Mouse (Mus musculus) liver, embryonic 16.5 days (tissue): ENCODE results near the gene Chst11. TPM values are rescaled to one million over a fixed set of nuclear protein-coding genes. Genes with fewer than 3 reads are reported as not detected.

ENCODE experiments used
- ATAC-seq: fragments of 200-750 bp; cut with Nextera tagmentation; 2 replicates; pipeline ENCODE4 v1.8.0; 2017; ENCODE audit warnings: low read depth, mild to moderate bottlenecking, moderate number of reproducible peaks, moderate library complexity
- H3K27ac ChIP-seq: fragments of 300-500 bp; sonication (generic); 2 replicates; pipeline ENCODE4 v1.5.1; 2014; ENCODE audit warnings: mild to moderate bottlenecking, low read length
- H3K27me3 ChIP-seq: fragments of 300-500 bp; sonication (generic); 2 replicates; pipeline ENCODE4 v1.6.1; 2014; ENCODE audit warnings: low read depth, low read length, mixed read lengths; ENCODE audit not compliant: control insufficient read depth, insufficient read depth
- H3K36me3 ChIP-seq: fragments of 300-500 bp; sonication (generic); 2 replicates; pipeline ENCODE4 v1.6.1; 2014; ENCODE audit warnings: mild to moderate bottlenecking; ENCODE audit not compliant: control insufficient read depth, insufficient read depth
- H3K4me1 ChIP-seq: fragments of 300-500 bp; sonication (generic); 2 replicates; pipeline ENCODE4 v1.6.1; 2014; ENCODE audit warnings: low read depth, low read length, mixed read lengths; ENCODE audit not compliant: control insufficient read depth
- H3K4me2 ChIP-seq: fragments of 300-500 bp; sonication (generic); 2 replicates; pipeline ENCODE4 v1.6.1; 2014; ENCODE audit warnings: low read depth, low read length, mixed read lengths
- H3K4me3 ChIP-seq: fragments of 300-500 bp; sonication (generic); 2 replicates; pipeline ENCODE4 v1.5.1; 2014; ENCODE audit warnings: low read depth, mild to moderate bottlenecking, low read length
- H3K9ac ChIP-seq: fragments of 300-500 bp; sonication (generic); 2 replicates; pipeline ENCODE4 v1.6.1; 2014; ENCODE audit warnings: low read depth, low read length
- H3K9me3 ChIP-seq: fragments of 300-500 bp; sonication (generic); replicated peaks from 2 replicates; pipeline ENCODE4 v1.6.1; 2016; ENCODE audit warnings: low read length; ENCODE audit not compliant: control insufficient read depth
- WGBS: fragments of 180-500 bp; shearing (Covaris S2); extraction: QIAGEN DNeasy Blood & Tissue Kit; methylation state at CpG from one replicate; pipeline ENCODE4 v1.1.7; 2014; ENCODE audit not compliant: insufficient replicate concordance; 5-methylcytosine and 5-hydroxymethylcytosine counted together
- polyA plus RNA-seq: library from polyadenylated mRNA; unstranded; fragments of >200 nt; fragmentation: Nextera tagmentation; extraction: Ambion mirVana; gene quantifications from 2 replicates; pipeline ENCODE4 v1.2.1, GENCODE M21; 2015

Chst11 gene
- polyA plus RNA-seq, 1 experiment from 2014 or later = 1.0 TPM

- Histone ChIP-seq H3K4me1 (peaks cover 4% of the 10 kb centered on the region), H3K27me3 (no peaks in the 10 kb centered on the region), H3K4me3 (no peak overlapping the region), H3K9ac (no peak overlapping the region), H3K4me2 (no peak overlapping the region), H3K36me3 (no peaks in the 10 kb centered on the region), H3K27ac (no peak overlapping the region), H3K9me3 (no peaks in the 10 kb centered on the region)
- ATAC-seq = no peak
- 51% methylated on average over 6 of the region's 6 CpGs for WGBS
Observed at GRCm38 (mm10) chr10:83163946-83164345, 178.6 kb downstream of the Chst11 start.

DNA sequence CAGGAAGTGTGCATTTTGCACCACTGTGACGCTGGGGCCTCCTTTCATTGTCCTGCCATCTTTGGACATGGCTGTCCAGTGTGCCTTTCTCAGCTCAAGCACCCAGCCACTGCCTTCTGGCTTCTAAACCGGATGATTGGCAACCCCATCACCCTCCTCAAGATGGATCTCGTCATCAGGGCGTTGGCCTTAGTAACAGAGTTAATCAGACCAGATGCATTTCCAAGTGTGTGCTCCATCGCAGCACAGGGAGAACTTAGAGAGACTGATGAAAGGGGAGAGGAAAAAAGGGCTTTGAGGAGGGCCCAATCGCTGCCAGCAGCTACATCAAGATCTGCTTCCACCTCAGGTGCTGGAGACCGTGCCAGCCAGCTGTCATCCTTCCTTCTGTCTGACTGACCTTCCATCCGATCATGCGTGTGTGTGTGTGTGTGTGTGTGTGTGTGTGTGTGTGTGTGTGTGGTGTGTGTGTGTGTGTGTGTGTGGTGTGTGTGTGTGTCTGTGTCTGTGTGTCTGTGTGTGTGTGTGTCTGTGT lies 179.7 kb downstream of the Chst11 start:
- no peak overlapping the region for H3K4me2 ChIP-seq
- no peak for ATAC-seq
- no peaks in the 10 kb centered on the region for H3K36me3 ChIP-seq
- WGBS = 56% methylated on average over 9 of the region's 9 CpGs
- no peak overlapping the region for H3K9ac ChIP-seq
- H3K4me3 ChIP-seq = no peak overlapping the region
- H3K9me3 ChIP-seq = no peaks in the 10 kb centered on the region
- H3K27me3 ChIP-seq = no peaks in the 10 kb centered on the region
- no peak overlapping the region for H3K27ac ChIP-seq
- H3K4me1 ChIP-seq = peaks cover 4% of the 10 kb centered on the region

DNA sequence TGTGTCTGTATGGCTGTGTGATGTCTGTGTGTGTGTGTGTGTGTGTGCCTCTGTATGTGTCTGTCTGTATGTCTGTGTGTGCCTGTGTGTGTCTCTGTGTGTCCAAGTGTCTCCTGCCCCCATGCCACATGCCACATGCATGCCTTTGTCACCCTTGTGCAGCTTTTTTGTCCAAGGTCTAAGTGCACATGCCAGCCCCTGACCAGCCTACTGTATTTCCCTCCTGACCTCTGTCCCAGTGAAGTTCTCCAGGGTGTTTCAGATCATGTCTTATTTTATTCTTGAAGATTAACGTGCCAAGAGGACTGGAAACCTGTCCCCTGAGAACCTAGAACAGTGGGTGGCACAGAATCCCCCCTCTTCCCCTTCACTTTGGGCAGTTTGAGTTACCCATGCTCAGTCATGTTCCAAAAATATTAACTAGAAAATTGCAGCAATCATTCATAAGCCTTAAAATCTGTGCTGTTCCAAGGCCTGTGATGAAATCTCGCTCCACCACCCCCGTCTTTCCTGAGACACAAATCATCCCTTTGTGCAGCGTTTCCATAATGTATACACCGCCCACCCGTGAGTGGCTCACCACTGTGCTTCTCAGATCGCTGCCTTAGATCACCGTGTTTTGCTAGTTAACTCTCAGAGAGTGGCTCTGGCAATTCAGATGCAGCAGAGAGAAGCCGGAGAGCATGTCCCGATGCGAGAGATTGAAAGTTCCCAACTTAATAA lies 180.4 kb downstream of the Chst11 start:
- no peaks in the 10 kb centered on the region for H3K27me3 ChIP-seq
- WGBS = 76% methylated on average over 11 of the region's 11 CpGs
- no peaks in the 10 kb centered on the region for H3K36me3 ChIP-seq
- no peak overlapping the region for H3K4me3 ChIP-seq
- H3K4me1 ChIP-seq = peaks cover 4% of the 10 kb centered on the region
- H3K27ac ChIP-seq = no peak overlapping the region
- no peaks in the 10 kb centered on the region for H3K9me3 ChIP-seq
- no peak overlapping the region for H3K4me2 ChIP-seq
- no peak for ATAC-seq
- H3K9ac ChIP-seq = no peak overlapping the region

DNA sequence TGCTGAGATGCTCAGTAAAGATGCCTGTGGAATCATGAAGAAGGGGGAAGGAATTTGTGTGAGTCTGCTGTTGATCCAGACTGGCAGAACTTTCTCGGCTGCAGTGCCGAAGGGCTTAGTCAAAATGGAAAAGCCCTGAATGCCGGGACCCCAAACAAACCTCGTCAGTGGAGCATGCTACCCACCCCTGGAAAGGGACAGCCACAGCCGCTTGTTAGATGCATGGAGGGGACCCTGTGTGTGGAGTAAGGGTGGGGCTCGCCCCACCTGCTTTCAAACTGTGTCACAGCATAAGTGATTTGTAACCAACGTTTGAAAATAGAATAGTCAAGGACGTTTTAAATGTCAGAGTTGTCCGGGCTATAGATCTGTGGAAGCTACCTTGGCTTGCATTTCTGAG lies 181.0 kb downstream of the Chst11 start:
- no peaks in the 10 kb centered on the region for H3K27me3 ChIP-seq
- no peak overlapping the region for H3K9ac ChIP-seq
- H3K4me2 ChIP-seq = no peak overlapping the region
- peaks cover 4% of the 10 kb centered on the region for H3K4me1 ChIP-seq
- H3K27ac ChIP-seq = no peak overlapping the region
- no peak overlapping the region for H3K4me3 ChIP-seq
- no peaks in the 10 kb centered on the region for H3K36me3 ChIP-seq
- 62% methylated on average over 9 of the region's 9 CpGs for WGBS
- ATAC-seq = no peak
- no peaks in the 10 kb centered on the region for H3K9me3 ChIP-seq

DNA sequence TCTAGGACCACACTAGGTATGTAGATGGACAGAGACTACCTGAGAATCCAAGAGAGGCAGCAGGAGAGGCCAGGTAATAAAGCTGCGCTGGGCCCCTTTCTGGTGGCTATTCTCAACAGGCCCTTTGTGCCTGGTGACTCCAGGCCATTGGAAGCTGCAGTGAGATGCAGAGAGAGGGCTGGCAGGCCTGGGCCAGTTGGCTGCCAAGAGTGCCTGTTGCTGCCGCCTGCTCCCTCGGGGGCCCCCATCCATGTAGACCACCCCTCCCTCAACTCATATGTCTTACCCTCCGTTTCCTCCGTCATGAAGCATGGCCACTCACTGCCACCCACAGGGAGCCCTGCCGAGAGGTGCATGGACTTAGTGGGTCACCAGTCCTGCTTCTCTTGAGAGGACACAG lies 182.2 kb downstream of the Chst11 start:
- Histone ChIP-seq H3K36me3 (no peaks in the 10 kb centered on the region), H3K27me3 (no peaks in the 10 kb centered on the region), H3K4me2 (no peak overlapping the region), H3K27ac (no peak overlapping the region), H3K9me3 (no peaks in the 10 kb centered on the region), H3K4me3 (no peak overlapping the region), H3K4me1 (no peaks in the 10 kb centered on the region; the same call in 1 of the 2 replicates), H3K9ac (no peak overlapping the region)
- no peak for ATAC-seq
- WGBS = 83% methylated on average over 6 of the region's 6 CpGs

DNA sequence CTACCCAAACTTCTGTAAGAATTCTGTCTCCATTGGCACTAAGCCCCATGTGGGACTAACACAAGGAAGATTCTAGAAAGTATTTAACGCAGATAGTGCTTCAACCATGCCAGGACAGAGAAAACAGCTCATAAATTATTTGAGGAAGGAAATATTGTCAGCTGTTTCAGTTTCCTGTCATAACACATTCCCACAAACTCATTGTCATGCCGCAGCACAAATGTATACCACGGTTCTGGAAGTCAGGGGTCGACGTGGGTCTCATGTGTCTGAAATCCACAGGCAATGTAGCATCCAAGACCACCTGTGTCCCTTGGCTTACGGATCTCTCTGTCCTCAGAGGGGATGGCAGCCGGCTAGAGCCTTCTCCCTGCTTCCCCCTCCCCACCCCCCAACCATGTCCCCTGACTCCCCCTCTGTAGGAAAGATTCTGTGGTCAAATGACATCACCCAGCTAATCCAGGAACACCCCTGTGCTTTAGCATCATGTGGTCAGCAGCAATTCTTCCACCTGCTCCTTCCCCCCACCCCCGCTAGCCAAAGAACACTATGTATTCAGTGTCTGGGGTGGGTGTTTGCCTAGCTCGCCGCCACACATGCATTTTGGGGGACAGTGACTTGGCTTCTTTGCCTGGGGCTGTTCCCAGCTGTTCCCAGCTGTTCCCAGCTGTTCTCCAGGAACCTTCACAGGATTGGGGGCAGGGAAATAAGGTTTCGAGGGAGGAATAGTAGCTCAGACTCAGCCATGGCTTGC lies 183.2 kb downstream of the Chst11 start:
- no peak for ATAC-seq
- Histone ChIP-seq H3K9ac (no peak overlapping the region), H3K27ac (no peak overlapping the region), H3K4me2 (no peak overlapping the region), H3K4me3 (no peak overlapping the region), H3K27me3 (no peaks in the 10 kb centered on the region), H3K36me3 (no peaks in the 10 kb centered on the region), H3K9me3 (no peaks in the 10 kb centered on the region), H3K4me1 (no peaks in the 10 kb centered on the region; the same call in 1 of the 2 replicates)
- 42% methylated on average over 11 of the region's 11 CpGs for WGBS

- WGBS = 76% methylated on average over 6 of the region's 6 CpGs
- Histone ChIP-seq H3K9ac (no peak overlapping the region), H3K27me3 (no peaks in the 10 kb centered on the region), H3K4me3 (no peak overlapping the region), H3K9me3 (no peaks in the 10 kb centered on the region), H3K4me1 (no peaks in the 10 kb centered on the region; the same call in 1 of the 2 replicates), H3K4me2 (no peak overlapping the region), H3K36me3 (no peaks in the 10 kb centered on the region), H3K27ac (no peak overlapping the region)
- ATAC-seq = no peak
Observed at GRCm38 (mm10) chr10:83169554-83169953, 184.3 kb downstream of the Chst11 start.

- H3K27ac ChIP-seq = no peak overlapping the region
- no peak overlapping the region for H3K4me3 ChIP-seq
- H3K27me3 ChIP-seq = no peaks in the 10 kb centered on the region
- no peaks in the 10 kb centered on the region for H3K4me1 ChIP-seq
- no peak for ATAC-seq
- H3K36me3 ChIP-seq = no peaks in the 10 kb centered on the region
- WGBS = 82% methylated on average over 5 of the region's 5 CpGs
- no peak overlapping the region for H3K4me2 ChIP-seq
- H3K9ac ChIP-seq = no peak overlapping the region
- no peaks in the 10 kb centered on the region for H3K9me3 ChIP-seq
Observed at GRCm38 (mm10) chr10:83178151-83178550, 192.9 kb downstream of the Chst11 start.

- Histone ChIP-seq H3K4me2 (no peak overlapping the region), H3K4me3 (no peak overlapping the region), H3K9me3 (no peaks in the 10 kb centered on the region), H3K27me3 (no peaks in the 10 kb centered on the region), H3K9ac (no peak overlapping the region), H3K4me1 (peaks cover 1% of the 10 kb centered on the region), H3K36me3 (no peaks in the 10 kb centered on the region), H3K27ac (no peak overlapping the region)
- ATAC-seq = no peak
- 77% methylated on average over 1 of the region's 1 CpGs for WGBS
Observed at GRCm38 (mm10) chr10:83178661-83179060, 193.4 kb downstream of the Chst11 start.
